Mouse (Mus musculus): Measurements from ENCODE around the gene Eef1akmt3. TPM values are rescaled to one million over a fixed set of nuclear protein-coding genes. Genes with fewer than 3 reads are reported as not detected.
"Not testable (repeated sequence)": the region's sequence is repeated elsewhere in the genome, so short reads cannot be mapped to it uniquely, and the experiment has no call there.

The Eef1akmt3 gene
- polyA plus RNA-seq, 1 experiment from 2014 or later: 0.11 TPM

DNA sequence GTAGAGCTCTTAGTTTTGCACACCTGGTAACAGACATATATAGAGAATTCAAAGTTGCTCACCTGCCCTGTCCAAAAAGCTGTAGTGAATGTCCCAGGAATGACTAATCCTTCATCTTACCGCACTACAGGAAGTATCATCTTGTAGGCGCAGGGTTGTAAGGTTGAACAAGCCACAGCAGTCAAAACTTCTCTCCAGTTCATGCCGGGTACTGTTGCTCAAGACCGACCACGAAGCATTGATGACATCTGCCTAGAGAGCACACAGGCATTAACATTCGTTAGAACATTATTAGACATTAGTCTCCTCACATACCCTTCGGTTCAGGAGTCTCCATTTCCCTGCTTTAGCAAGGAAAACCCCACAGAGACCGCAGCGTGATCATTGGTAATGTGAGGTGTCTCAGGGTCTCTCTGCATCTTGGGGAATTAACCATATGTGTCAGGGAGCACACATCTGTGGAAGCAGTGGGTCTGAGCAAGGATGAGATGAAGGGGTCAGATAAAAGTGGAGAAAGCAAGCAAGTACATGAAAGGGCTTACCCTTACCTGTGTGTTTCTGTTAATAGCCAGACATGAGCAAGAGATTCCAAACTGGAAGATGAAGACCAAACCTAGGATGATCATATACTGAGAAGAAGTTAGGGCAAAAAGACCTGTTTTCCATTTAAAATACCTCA lies 27.2 kb upstream of the Eef1akmt3 start:
- Histone ChIP-seq H3K27me3 (no peaks in the 10 kb centered on the region), H3K36me3 (peaks cover 40% of the 10 kb centered on the region), H3K9ac (replicated peaks) (peak overlapping the region; percentile 63), H3K4me2 (replicated peaks) (peak overlapping the region; percentile 70), H3K9me3 (no peaks in the 10 kb centered on the region), H3K4me1 (replicated peaks) (peaks cover 49% of the 10 kb centered on the region), H3K4me3 (replicated peaks) (peak overlapping the region; percentile 66), H3K27ac (peak overlapping the region; percentile 92; the same call in 1 of the 2 replicates)
- ATAC-seq: no peak
- 80% methylated on average over 9 of the region's 9 CpGs for WGBS

- H3K4me1 ChIP-seq (replicated peaks): peaks cover 59% of the 10 kb centered on the region
- WGBS: 88% methylated on average over 14 of the region's 14 CpGs
- no peak overlapping the region for H3K4me2 ChIP-seq (replicated peaks)
- peak overlapping the region; percentile 2; the same call in 1 of the 2 replicates for H3K27ac ChIP-seq
- 0 out of 2 replicates have a peak overlapping the region, but pooled peaks have one; percentile 8 for H3K4me3 ChIP-seq (replicated peaks)
- H3K9ac ChIP-seq (replicated peaks): no peak overlapping the region
- no peaks in the 10 kb centered on the region for H3K9me3 ChIP-seq
- H3K36me3 ChIP-seq: peaks cover 40% of the 10 kb centered on the region
- H3K27me3 ChIP-seq: no peaks in the 10 kb centered on the region
- ATAC-seq: no peak
Measured at GRCm38 (mm10) chr10:127066519-127067018, 25.3 kb upstream of the Eef1akmt3 start.

DNA sequence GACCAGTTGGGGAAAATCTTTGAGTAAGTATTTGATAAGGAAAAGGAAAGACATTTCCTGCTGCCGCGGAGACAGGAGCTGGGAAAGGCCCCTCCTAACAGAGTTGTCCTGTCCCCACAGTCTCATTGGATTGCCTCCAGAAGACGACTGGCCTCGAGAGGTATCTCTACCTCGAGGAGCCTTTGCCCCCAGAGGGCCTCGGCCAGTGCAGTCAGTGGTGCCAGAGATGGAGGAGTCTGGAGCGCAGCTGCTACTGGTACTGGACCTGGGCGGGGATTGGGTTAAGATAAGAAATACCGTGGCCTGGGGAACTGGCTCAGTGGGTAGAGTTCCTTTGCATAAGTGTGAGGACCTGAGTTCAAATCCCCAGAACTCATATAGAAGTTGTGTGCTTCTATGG lies 24.7 kb upstream of the Eef1akmt3 start:
- peak overlapping the region; percentile 17; the same call in 1 of the 2 replicates for H3K4me3 ChIP-seq (replicated peaks)
- H3K27me3 ChIP-seq: no peaks in the 10 kb centered on the region
- H3K4me2 ChIP-seq (replicated peaks): no peak overlapping the region
- peaks cover 60% of the 10 kb centered on the region for H3K4me1 ChIP-seq (replicated peaks)
- no peaks in the 10 kb centered on the region for H3K9me3 ChIP-seq
- H3K27ac ChIP-seq: 0 out of 2 replicates have a peak overlapping the region, but pooled peaks have one; percentile 21
- no peak overlapping the region for H3K9ac ChIP-seq (replicated peaks)
- ATAC-seq: no peak
- WGBS: 91% methylated on average over 9 of the region's 9 CpGs
- peaks cover 40% of the 10 kb centered on the region for H3K36me3 ChIP-seq

GRCm38 (mm10) chr10:127063913-127064870 lies 22.9 kb upstream of the Eef1akmt3 start:
- Histone ChIP-seq H3K27ac (peak overlapping the region; percentile 90), H3K27me3 (no peaks in the 10 kb centered on the region), H3K9me3 (no peaks in the 10 kb centered on the region), H3K4me2 (replicated peaks) (peak overlapping the region; percentile 93), H3K9ac (replicated peaks) (peak overlapping the region; percentile 96), H3K36me3 (peaks cover 40% of the 10 kb centered on the region), H3K4me3 (replicated peaks) (peak overlapping the region; percentile 77), H3K4me1 (replicated peaks) (peaks cover 57% of the 10 kb centered on the region)
- WGBS: 13% methylated on average over 37 of the region's 37 CpGs
- ATAC-seq: peak; percentile 0; the same call in 1 of the 2 replicates

DNA sequence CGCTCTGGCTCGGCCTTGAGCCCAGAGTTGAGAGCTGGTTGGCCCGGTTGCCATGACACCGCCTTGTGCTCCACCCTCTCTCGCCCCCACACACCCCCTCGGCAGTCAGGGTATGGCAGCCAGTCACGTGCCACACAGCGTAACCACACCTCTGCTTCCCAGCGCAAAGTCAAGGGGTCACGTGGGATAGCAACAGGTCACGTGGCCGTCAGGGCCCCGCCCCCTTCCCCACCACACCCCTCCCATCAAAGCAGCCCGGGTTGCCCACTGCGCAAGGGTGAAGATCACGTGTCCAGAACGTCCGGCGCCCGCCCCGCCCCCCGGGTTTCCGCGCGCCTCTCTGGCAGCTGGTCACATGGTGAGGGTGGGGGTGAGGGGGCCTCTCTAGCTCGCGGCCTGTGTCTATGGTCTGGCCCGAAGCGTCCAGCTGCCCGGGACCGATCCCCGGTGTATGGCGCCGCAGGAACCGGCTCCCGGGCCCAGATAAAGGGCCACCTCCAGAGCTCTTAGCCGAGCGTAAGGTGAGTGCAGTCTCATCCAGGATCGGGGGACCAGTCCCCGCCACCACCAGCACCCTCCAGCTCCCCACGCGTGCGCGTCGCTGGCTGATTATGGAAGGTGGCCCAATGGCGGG lies 22.0 kb upstream of the Eef1akmt3 start, which contains the start of gene Cdk4:
Gene Cdk4, plus strand, starts transcription at position 296 of the 634 bp plus-strand sequence.
- no peaks in the 10 kb centered on the region for H3K9me3 ChIP-seq
- no peaks in the 10 kb centered on the region for H3K27me3 ChIP-seq
- H3K4me3 ChIP-seq (replicated peaks): peak within 1 kb of the TSS; percentile 77
- peak within 1 kb of the TSS; percentile 90 for H3K27ac ChIP-seq
- peak within 1 kb of the TSS; percentile 93 for H3K4me2 ChIP-seq (replicated peaks)
- peaks cover 37% of the 10 kb centered on the region for H3K36me3 ChIP-seq
- peak; percentile 86 for ATAC-seq
- peak within 1 kb of the TSS; percentile 96 for H3K9ac ChIP-seq (replicated peaks)
- WGBS: 0% methylated on average over 46 of the region's 46 CpGs
- H3K4me1 ChIP-seq (replicated peaks): peaks cover 56% of the 10 kb centered on the region

- Histone ChIP-seq H3K9ac (replicated peaks) (no peak overlapping the region), H3K27me3 (no peaks in the 10 kb centered on the region), H3K4me2 (replicated peaks) (peak overlapping the region; percentile 45; the same call in 1 of the 2 replicates), H3K9me3 (no peaks in the 10 kb centered on the region), H3K4me1 (replicated peaks) (peaks cover 56% of the 10 kb centered on the region), H3K27ac (peak overlapping the region; percentile 82), H3K36me3 (peaks cover 30% of the 10 kb centered on the region), H3K4me3 (replicated peaks) (no peak overlapping the region; the same call in 1 of the 2 replicates)
- no peak for ATAC-seq
- WGBS: 76% methylated on average over 5 of the region's 5 CpGs
Measured at GRCm38 (mm10) chr10:127062503-127062902, 21.2 kb upstream of the Eef1akmt3 start.

DNA sequence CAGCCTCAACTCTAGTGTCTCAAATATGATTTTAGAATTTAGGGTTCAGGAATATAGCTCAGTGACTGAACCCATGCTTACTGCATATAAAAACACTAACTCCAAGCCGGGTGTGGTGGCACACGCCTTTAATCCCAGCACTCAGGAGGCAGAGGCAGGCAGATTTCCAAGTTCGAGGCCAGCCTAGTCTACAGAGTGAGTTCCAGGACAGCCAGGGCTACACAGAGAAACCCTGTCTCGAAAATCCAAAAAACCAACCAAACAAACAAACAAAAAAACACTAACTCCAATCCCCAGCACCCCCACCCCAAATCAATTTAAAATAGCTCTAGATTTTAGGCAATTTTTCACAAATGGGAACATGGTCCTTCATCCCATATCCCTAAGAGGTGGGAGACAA lies 20.8 kb upstream of the Eef1akmt3 start:
- H3K4me3 ChIP-seq (replicated peaks): not testable (repeated sequence)
- peaks cover 60% of the 10 kb centered on the region for H3K4me1 ChIP-seq (replicated peaks)

GRCm38 (mm10) chr10:127061513-127061912 lies 20.2 kb upstream of the Eef1akmt3 start:
- peak overlapping the region; percentile 94 for H3K4me3 ChIP-seq (replicated peaks)
- H3K36me3 ChIP-seq: peaks cover 30% of the 10 kb centered on the region
- H3K27me3 ChIP-seq: no peaks in the 10 kb centered on the region
- H3K4me1 ChIP-seq (replicated peaks): peaks cover 59% of the 10 kb centered on the region
- peak overlapping the region; percentile 98 for H3K27ac ChIP-seq
- no peak for ATAC-seq
- peak overlapping the region; percentile 88 for H3K4me2 ChIP-seq (replicated peaks)
- H3K9ac ChIP-seq (replicated peaks): peak overlapping the region; percentile 96
- H3K9me3 ChIP-seq: no peaks in the 10 kb centered on the region
- WGBS: 71% methylated on average over 2 of the region's 2 CpGs

More for the DNA sequence above, 20.8 kb upstream of the Eef1akmt3 start:
- Histone ChIP-seq H3K27ac (peak overlapping the region; percentile 82), H3K36me3 (peaks cover 30% of the 10 kb centered on the region)
- not testable (repeated sequence) for H3K9me3 ChIP-seq; H3K27me3 ChIP-seq; ATAC-seq; H3K9ac ChIP-seq (replicated peaks); H3K4me2 ChIP-seq (replicated peaks)
- WGBS: 89% methylated on average over 4 of the region's 4 CpGs

DNA sequence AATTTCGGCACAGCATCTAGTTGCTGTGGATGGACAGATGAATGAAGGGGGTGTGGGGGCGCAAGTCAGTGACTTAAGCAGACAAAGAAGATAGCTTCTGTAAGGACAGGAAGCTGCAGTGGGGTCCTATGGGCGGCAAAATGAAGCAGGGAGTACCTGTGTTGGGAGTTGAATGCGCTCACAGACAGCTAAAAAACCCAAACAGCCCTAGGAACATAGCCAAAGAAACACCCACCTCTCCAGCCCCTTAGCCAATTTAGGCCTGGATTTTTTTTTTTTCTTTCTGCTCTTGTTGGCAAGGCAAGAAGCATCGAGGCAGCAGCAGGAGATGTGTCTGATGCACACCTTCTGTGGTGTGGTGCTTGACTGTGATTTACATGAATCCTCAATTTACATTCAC lies 19.8 kb upstream of the Eef1akmt3 start:
- Histone ChIP-seq H3K9me3 (no peaks in the 10 kb centered on the region), H3K4me1 (replicated peaks) (peaks cover 56% of the 10 kb centered on the region), H3K36me3 (peaks cover 30% of the 10 kb centered on the region), H3K4me3 (replicated peaks) (peak overlapping the region; percentile 94), H3K27ac (peak overlapping the region; percentile 98), H3K9ac (replicated peaks) (peak overlapping the region; percentile 96), H3K27me3 (no peaks in the 10 kb centered on the region), H3K4me2 (replicated peaks) (peak overlapping the region; percentile 88)
- ATAC-seq: no peak
- 30% methylated on average over 5 of the region's 5 CpGs for WGBS

GRCm38 (mm10) chr10:127059968-127060916 lies 18.9 kb upstream of the Eef1akmt3 start, which contains the start of gene March9:
March9 (minus strand) TSS chr10:127060184.
- H3K27me3 ChIP-seq: no peaks in the 10 kb centered on the region
- peak; percentile 16 for ATAC-seq
- peaks cover 30% of the 10 kb centered on the region for H3K36me3 ChIP-seq
- no peaks in the 10 kb centered on the region for H3K9me3 ChIP-seq
- H3K27ac ChIP-seq: peak within 1 kb of the TSS; percentile 98
- H3K4me2 ChIP-seq (replicated peaks): peak within 1 kb of the TSS; percentile 88
- H3K4me3 ChIP-seq (replicated peaks): peak within 1 kb of the TSS; percentile 94
- H3K9ac ChIP-seq (replicated peaks): peak within 1 kb of the TSS; percentile 96
- 2% methylated on average over 29 of the region's 72 CpGs for WGBS
- peaks cover 58% of the 10 kb centered on the region for H3K4me1 ChIP-seq (replicated peaks)
